Mouse (Mus musculus) CD4-positive, CD25-positive, alpha-beta regulatory T cell, adult 4 months (primary cell): ENCODE data around the gene Slc25a43. TPM values are rescaled to one million over a fixed set of nuclear protein-coding genes. Genes with fewer than 3 reads are reported as not detected.

Source experiments
- ATAC-seq: one replicate; pipeline ENCODE4 v1.8.0; 2017
- polyA plus RNA-seq, 2 experiments: library from polyadenylated mRNA; unstranded; fragments of 100-300 nt; shearing (Covaris generic); gene quantifications; one replicate each; pipeline ENCODE4 v1.2.1; 2017

Gene Slc25a43
- under 1 TPM in 1 of 2 experiments, not detected in 1; 0.51 TPM for polyA plus RNA-seq

- peak; percentile 35 for ATAC-seq
These were observed at the start of gene Slc25a43 for GRCm38 (mm10) chrX:36743503-36744101. Gene Slc25a43 (plus strand): TSS chrX:36743659.

- ATAC-seq, result peak; percentile 71
These were observed 3.1 kb upstream of the Slc25a43 start for GRCm38 (mm10) chrX:36740124-36740951.

GRCm38 (mm10) chrX:36741278-36741677, 2.2 kb upstream of the Slc25a43 start:
- ATAC-seq, result no peak

- no peak for ATAC-seq
These were observed 715 bp upstream of the Slc25a43 start for GRCm38 (mm10) chrX:36742744-36743143.

- ATAC-seq, result peak; percentile 47
These were observed 1.3 kb downstream of the Slc25a43 start for GRCm38 (mm10) chrX:36744735-36745134.

- ATAC-seq, result no peak
These were observed 1.9 kb downstream of the Slc25a43 start for GRCm38 (mm10) chrX:36745333-36745732.

GRCm38 (mm10) chrX:36746789-36747188, 3.3 kb downstream of the Slc25a43 start:
- ATAC-seq, result no peak

- no peak for ATAC-seq
These were observed 5.1 kb downstream of the Slc25a43 start for GRCm38 (mm10) chrX:36748573-36748972.

GRCm38 (mm10) chrX:36749281-36749785, 5.9 kb downstream of the Slc25a43 start:
- ATAC-seq, result no peak

GRCm38 (mm10) chrX:36750591-36750990, 7.1 kb downstream of the Slc25a43 start:
- ATAC-seq, result no peak

GRCm38 (mm10) chrX:36752586-36752985, 9.1 kb downstream of the Slc25a43 start:
- ATAC-seq, result no peak

- ATAC-seq, result peak; percentile 78
These were observed 14.5 kb downstream of the Slc25a43 start for GRCm38 (mm10) chrX:36757796-36758472.

GRCm38 (mm10) chrX:36758566-36758965, 15.1 kb downstream of the Slc25a43 start:
- no peak for ATAC-seq

GRCm38 (mm10) chrX:36760946-36761635, 17.6 kb downstream of the Slc25a43 start:
- ATAC-seq, result peak; percentile 61

- ATAC-seq, result no peak
These were observed 18.8 kb downstream of the Slc25a43 start for GRCm38 (mm10) chrX:36762289-36762688.

GRCm38 (mm10) chrX:36762894-36763293, 19.4 kb downstream of the Slc25a43 start:
- ATAC-seq, result no peak

- ATAC-seq, result no peak
These were observed 20.0 kb downstream of the Slc25a43 start for GRCm38 (mm10) chrX:36763298-36763933.

GRCm38 (mm10) chrX:36763934-36764317, 20.5 kb downstream of the Slc25a43 start:
- no peak for ATAC-seq

GRCm38 (mm10) chrX:36767386-36767785, 23.9 kb downstream of the Slc25a43 start:
- ATAC-seq, result no peak

GRCm38 (mm10) chrX:36772591-36772990, 29.1 kb downstream of the Slc25a43 start:
- ATAC-seq, result no peak

GRCm38 (mm10) chrX:36775520-36775919, 32.1 kb downstream of the Slc25a43 start:
- ATAC-seq, result no peak

GRCm38 (mm10) chrX:36777694-36778093, 34.2 kb downstream of the Slc25a43 start:
- ATAC-seq, result no peak
